Comparison of ENCODE assay signal across 21 mouse cellular contexts in genomic region chr1:83907347-83907746, GRCm38 (mm10).
DNase-seq lines count a peak whose midpoint lies in the region; TF ChIP-seq lines count a peak whose summit lies in the region.
"Had no signal": no experiment of that assay in that cellular context is flagged by ENCODE, and none has a peak within 500 bp of the region (broad histone marks: within the 10 kb centered on the region; RNA-seq: fewer than 3 reads in every experiment).

No protein-coding gene starts in this region.

- DNase-seq in heart, adult 2 months, result no peak
- no peak for DNase-seq in heart, embryonic 10.5 days (ENCODE audit: low spot score)
- peak; percentile 4 for DNase-seq in kidney, postnatal 14 days
- DNase-seq in kidney, adult 8-10 months, result no peak
- DNase-seq in heart, postnatal 4 days, result peak; percentile 12
- DNase-seq in cerebellum, postnatal 25 days, result no peak
- DNase-seq in thymus, postnatal 36 days, result no peak
- DNase-seq: cerebellum, adult 2 months; left cerebral cortex, postnatal 4 days; lung, postnatal 36 days; right cerebral cortex, postnatal 14 days; spleen, adult 18-20 months had no signal

- 27% methylated on average over 3 of the region's 3 CpGs for WGBS in heart, adult 2 months
- WGBS in heart, embryonic 10.5 days, result 55% methylated on average over 3 of the region's 3 CpGs

- no peak for TF ChIP-seq CTCF in heart, adult 2 months (IDR thresholded peaks at IDR 0.05)

- intact Hi-C loops in heart, adult 2 months (cut with DNase I), result no loop called here

- TF ChIP-seq EP300 in heart, adult 2 months (IDR thresholded peaks at IDR 0.05; ENCODE audit: insufficient read depth, low read depth, low read length), result no peak

- no peaks in the 10 kb centered on the region for H3K79me2 ChIP-seq in heart, adult 2 months (replicated peaks; ENCODE audit: control insufficient read depth, insufficient read depth, low read length)

- no peak overlapping the region for H3K9ac ChIP-seq in heart, adult 2 months (ENCODE audit: low read depth, low read length)
- H3K9ac ChIP-seq: forebrain, embryonic 15.5 days; heart, embryonic 15.5 days; kidney, embryonic 15.5 days; limb, embryonic 15.5 days; liver, embryonic 14.5 days; lung, embryonic 14.5 days; midbrain, embryonic 15.5 days; neural tube, embryonic 12.5 days had no signal

- no peaks in the 10 kb centered on the region for H3K36me3 ChIP-seq in heart, adult 2 months (ENCODE audit: control insufficient read depth, insufficient read depth, low read length)
- no peaks in the 10 kb centered on the region for H3K36me3 ChIP-seq in heart, embryonic 10.5 days
- H3K36me3 ChIP-seq: forebrain, embryonic 15.5 days; heart, embryonic 15.5 days; kidney, embryonic 15.5 days; limb, embryonic 15.5 days; midbrain, embryonic 15.5 days; neural tube, embryonic 12.5 days had no signal

- no peaks in the 10 kb centered on the region for H3K9me3 ChIP-seq in heart, embryonic 10.5 days
- H3K9me3 ChIP-seq: forebrain, embryonic 15.5 days; heart, embryonic 15.5 days; kidney, embryonic 15.5 days; limb, embryonic 15.5 days; midbrain, embryonic 15.5 days; neural tube, embryonic 12.5 days had no signal

- peak overlapping the region; percentile 20; the same call in 1 of the 2 replicates for H3K27ac ChIP-seq in heart, adult 2 months
- H3K27ac ChIP-seq in heart, embryonic 10.5 days, result no peak overlapping the region
- H3K27ac ChIP-seq: forebrain, embryonic 15.5 days; heart, embryonic 15.5 days; limb, embryonic 15.5 days; liver, embryonic 14.5 days; midbrain, embryonic 15.5 days; neural tube, embryonic 12.5 days had no signal

- H3K4me1 ChIP-seq in heart, adult 2 months (ENCODE audit: control insufficient read depth, insufficient read depth, low read length), result peaks cover 1% of the 10 kb centered on the region; the same call in 1 of the 2 replicates
- H3K4me1 ChIP-seq in heart, embryonic 10.5 days, result 0 out of 2 replicates have a peak, but pooled peaks cover 4% of the 10 kb centered on the region
- H3K4me1 ChIP-seq: forebrain, embryonic 15.5 days; heart, embryonic 15.5 days; limb, embryonic 15.5 days; megakaryocyte, embryonic 14.5 days; neural tube, embryonic 12.5 days had no signal

- TF ChIP-seq POLR2A in heart, adult 2 months (IDR thresholded peaks at IDR 0.05; ENCODE audit: insufficient read depth, low read depth, low read length), result no peak

- H3K27me3 ChIP-seq in heart, adult 2 months (ENCODE audit: control insufficient read depth, insufficient read depth, low read length), result no peaks in the 10 kb centered on the region
- H3K27me3 ChIP-seq in heart, embryonic 10.5 days (ENCODE audit: insufficient read depth, poor library complexity, severe bottlenecking), result no peaks in the 10 kb centered on the region
- H3K27me3 ChIP-seq: forebrain, embryonic 15.5 days; heart, embryonic 15.5 days; kidney, embryonic 15.5 days; limb, embryonic 15.5 days; megakaryocyte, embryonic 14.5 days; midbrain, embryonic 15.5 days; neural tube, embryonic 12.5 days had no signal

- no peak overlapping the region for H3K4me3 ChIP-seq in heart, adult 2 months
- H3K4me3 ChIP-seq in heart, embryonic 10.5 days, result no peak overlapping the region
- H3K4me3 ChIP-seq: forebrain, embryonic 15.5 days; heart, embryonic 15.5 days; kidney, embryonic 15.5 days; limb, embryonic 15.5 days; megakaryocyte, embryonic 14.5 days; midbrain, embryonic 15.5 days; neural tube, embryonic 12.5 days had no signal

Comparison
In these comparisons a context has a peak if more than half of its experiments do, and no peak if none do; other contexts are left out.
1. DNase-seq: peak in kidney, postnatal 14 days (single experiment) and heart, postnatal 4 days (single experiment); none in heart, adult 2 months (0 of 2), heart, embryonic 10.5 days (single experiment), kidney, adult 8-10 months (0 of 2), cerebellum, postnatal 25 days (0 of 2) and thymus, postnatal 36 days (0 of 2).